Mouse (Mus musculus) liver, embryonic 14.5 days (tissue): Measurements from ENCODE around the gene Clcn6.

ENCODE experiments used
- CTCF ChIP-seq: IDR thresholded peaks from 2 replicates; pipeline ENCODE4 v1.5.1; 2016; ENCODE audit warnings: antibody characterized with exemption, low read depth, control low read depth
- EP300 ChIP-seq: IDR thresholded peaks from 2 replicates; pipeline ENCODE4 v1.6.1; 2016; ENCODE audit warnings: antibody characterized with exemption, low read depth

DNA sequence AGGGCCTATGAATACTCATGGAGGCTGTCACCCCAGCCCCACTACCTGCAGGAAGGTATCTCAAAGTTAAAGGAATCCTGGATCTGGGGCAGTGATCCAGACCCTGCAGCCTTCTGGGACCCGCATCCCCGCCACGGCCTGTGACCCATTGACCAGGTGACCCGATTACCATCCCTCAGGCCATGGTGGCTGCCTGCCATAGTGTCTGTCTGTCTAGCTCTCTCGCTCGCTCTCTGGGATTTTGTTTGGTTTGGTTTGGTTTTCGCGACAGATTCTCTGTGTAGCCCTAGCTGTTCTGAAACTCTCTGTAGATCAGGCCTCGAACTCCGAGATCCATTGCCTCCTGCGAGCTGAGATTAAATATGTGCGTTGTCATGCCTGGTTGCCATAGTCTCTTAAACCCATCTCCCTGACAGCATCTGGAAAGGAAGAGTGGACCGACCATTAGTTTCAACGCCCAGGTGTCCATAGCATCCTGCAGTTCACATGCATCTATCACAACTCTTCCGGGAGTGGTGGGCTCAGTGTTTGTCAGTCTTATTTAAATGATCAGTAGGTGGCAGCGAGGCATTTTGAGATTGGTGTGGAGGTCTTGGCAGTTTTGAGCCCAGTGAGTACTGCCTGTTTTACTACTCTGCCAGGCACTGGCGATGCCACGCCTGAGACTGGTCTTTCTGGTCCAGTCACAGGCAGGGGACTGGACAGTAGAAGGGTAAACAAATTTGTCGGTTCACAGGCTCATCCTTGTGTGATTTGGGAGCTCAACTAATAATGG lies 820 bp upstream of the Clcn6 start:
- peak; percentile 22; the same call in 1 of the 2 replicates for TF ChIP-seq CTCF
- TF ChIP-seq EP300 = no peak; the same call in 1 of the 2 replicates
